Mouse (Mus musculus): ENCODE measurements at regions not wholly inside any gene's neighbourhood (a gene's known extent, or its start where the extent isn't known, plus 50 kb on each side); places are given as distances from the start of the nearest gene placed in this dataset.

DNA sequence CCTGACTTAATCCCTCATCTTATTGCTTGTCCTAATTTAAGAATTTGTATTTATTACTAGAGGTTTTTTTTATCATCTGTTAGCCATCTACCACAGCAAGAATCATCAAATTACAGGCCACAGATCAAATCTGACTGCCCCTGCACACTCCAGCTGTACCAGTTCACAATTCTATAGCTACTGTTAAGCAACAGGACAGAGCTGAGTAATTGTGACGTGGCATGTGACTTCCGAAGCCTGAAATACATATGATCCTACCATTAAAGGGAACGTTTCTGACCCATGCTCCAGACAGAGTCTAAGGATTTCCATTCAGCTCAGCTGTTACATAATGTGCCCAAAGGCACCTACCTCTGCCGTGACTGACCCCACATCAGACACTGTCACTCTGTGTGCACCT, 74.0 kb upstream of the Mboat1 start:
- Histone ChIP-seq H3K4me2 (no peak overlapping the region), H3K4me1 (no peaks in the 10 kb centered on the region), H3K4me3 (no peak overlapping the region), H3K9ac (no peak overlapping the region), H3K9me3 (replicated peaks) (no peaks in the 10 kb centered on the region), H3K27ac (no peak overlapping the region), H3K36me3 (no peaks in the 10 kb centered on the region), H3K27me3 (replicated peaks) (no peaks in the 10 kb centered on the region; the same call in 1 of the 2 replicates)
- WGBS (ENCODE audit: insufficient replicate concordance) = 70% methylated on average over 4 of the region's 4 CpGs
- no peak for ATAC-seq

DNA sequence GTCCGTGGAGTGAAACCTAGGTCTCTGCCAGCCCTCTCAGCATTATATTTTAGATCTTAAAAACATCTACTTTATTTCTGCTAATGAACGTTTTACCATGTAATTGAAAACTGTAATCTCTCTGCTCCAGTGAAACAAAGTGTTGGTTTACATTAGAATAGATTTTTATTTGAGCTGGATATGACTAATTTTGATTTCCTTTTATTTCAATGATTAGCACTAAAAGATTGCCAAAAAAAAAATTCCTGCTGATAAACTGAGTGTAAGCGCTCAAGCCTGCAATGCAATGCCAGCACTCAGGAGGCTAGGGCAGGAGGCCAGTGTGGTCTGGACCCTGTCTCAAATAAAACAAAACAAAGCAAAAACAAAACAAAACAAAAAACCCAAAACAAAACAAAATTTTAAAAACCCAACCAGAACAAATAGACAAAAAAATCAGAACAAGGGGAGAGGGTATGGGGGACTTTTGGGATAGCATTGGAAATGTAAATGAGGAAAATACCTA, 69.3 kb upstream of the E2f3 start:
- Histone ChIP-seq H3K27ac (no peak overlapping the region), H3K4me2 (no peak overlapping the region), H3K9ac (no peak overlapping the region), H3K9me3 (replicated peaks) (no peaks in the 10 kb centered on the region), H3K27me3 (replicated peaks) (no peaks in the 10 kb centered on the region), H3K36me3 (no peaks in the 10 kb centered on the region), H3K4me1 (no peaks in the 10 kb centered on the region), H3K4me3 (no peak overlapping the region)
- no peak for ATAC-seq
- WGBS (ENCODE audit: insufficient replicate concordance) = 67% methylated on average over 3 of the region's 3 CpGs

DNA sequence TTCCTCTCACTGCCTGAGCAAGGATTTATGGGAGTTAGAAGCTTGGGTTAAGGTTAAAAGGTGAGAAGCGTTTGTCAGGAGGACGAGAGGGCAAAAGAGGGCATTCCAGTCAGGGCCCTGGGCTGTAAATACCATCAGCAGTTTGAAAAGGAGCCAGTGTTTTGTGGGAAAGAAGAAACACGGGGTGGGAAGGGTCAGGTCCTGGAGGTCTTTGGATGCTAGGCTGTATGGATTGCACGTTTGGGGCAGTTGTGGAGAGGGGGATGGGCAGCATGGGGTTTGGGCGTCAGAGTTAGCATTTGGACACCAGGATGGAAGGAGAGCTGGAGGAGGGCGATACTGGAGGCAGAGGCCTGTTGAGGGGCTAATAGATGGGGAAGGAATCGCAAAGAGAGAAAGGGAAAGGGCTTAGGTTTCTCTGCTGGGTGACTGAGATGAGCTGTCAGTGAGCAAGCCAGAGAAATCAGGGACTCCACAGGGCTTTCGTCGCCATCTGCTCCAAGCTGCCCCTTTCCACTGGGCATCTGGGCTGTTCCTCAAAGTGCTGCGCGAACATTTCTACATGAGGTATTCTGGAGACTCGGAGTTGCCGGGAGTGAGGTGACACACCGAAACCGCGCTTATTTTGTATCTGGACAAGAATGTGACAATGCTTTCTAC, 66.2 kb upstream of the E2f3 start:
- Histone ChIP-seq H3K27ac (no peak overlapping the region), H3K9me3 (replicated peaks) (no peaks in the 10 kb centered on the region), H3K4me3 (no peak overlapping the region), H3K36me3 (no peaks in the 10 kb centered on the region), H3K4me1 (no peaks in the 10 kb centered on the region), H3K27me3 (replicated peaks) (no peaks in the 10 kb centered on the region), H3K9ac (no peak overlapping the region), H3K4me2 (no peak overlapping the region)
- WGBS (ENCODE audit: insufficient replicate concordance) = 69% methylated on average over 16 of the region's 16 CpGs
- ATAC-seq = no peak

DNA sequence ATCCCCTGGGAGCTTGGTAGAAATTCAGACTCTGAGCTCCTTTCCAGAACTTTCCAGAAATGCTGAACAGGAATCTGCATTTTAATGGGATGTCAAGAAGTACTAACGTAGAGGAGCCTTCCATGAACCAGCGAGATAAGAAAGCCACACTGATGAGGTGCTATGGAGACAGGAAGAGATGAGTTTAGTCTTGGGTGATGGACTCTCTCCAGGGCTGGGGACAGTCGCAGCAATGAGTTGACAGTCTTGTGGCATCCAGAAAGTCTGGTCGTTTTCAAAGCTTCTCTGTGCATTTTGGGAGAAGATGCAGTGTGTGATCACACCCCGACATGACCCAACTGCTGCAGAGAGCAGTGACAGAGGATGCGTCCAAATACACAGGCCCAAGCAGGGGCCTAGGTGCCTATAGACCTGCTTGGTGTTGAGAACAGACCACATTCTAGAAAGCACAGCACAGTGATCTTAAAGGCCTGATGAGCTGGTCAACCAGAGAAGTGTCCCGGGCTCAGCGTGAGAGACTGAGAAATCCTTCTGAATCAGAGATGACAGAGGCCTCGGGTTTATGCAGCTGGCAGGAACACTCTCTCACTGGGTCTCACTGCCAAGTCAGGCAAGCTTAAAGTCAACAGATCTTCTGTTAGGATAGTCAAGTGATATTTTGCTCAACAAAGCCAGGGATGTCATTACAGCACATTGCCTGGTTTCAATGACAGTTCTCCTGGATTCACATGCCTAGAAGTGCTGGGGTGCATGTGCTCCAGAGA, 65.1 kb upstream of the E2f3 start:
- H3K9me3 ChIP-seq (replicated peaks) = no peaks in the 10 kb centered on the region
- no peak for ATAC-seq
- H3K4me3 ChIP-seq = no peak overlapping the region
- H3K9ac ChIP-seq = no peak overlapping the region
- no peaks in the 10 kb centered on the region for H3K36me3 ChIP-seq
- H3K4me2 ChIP-seq = no peak overlapping the region
- H3K4me1 ChIP-seq = no peaks in the 10 kb centered on the region
- H3K27me3 ChIP-seq (replicated peaks) = no peaks in the 10 kb centered on the region
- no peak overlapping the region for H3K27ac ChIP-seq
- 56% methylated on average over 9 of the region's 9 CpGs for WGBS (ENCODE audit: insufficient replicate concordance)

DNA sequence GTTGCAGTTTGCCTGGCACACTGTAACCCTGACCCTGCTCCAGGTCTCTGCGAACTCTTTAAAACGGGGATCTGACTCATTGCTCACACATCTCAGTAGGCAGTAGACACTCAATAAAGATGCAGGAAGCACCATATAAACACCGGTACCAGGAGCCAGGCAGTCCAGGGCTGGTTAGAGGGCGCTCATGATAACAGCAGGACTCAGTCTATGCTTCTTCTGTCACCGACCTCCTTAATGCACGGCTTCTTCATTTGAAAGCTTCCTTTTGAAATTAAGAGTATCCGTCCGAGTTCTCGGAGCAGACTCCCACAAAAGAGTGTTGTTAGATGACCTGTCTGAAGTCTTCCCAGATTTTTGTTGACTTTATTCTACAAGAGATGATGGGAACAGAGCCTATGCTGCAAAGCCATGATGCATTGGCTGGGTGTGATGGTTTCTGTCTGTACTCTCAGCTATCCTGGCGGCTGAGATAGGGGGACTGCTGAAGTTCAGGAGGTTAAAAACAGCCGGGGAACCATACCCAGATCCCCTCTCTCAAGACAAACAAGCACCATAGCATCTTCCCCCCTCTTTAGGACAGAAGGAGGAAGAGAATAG, 62.5 kb upstream of the E2f3 start:
- WGBS (ENCODE audit: insufficient replicate concordance) = 59% methylated on average over 11 of the region's 11 CpGs
- Histone ChIP-seq H3K9me3 (replicated peaks) (no peaks in the 10 kb centered on the region), H3K4me3 (no peak overlapping the region), H3K4me1 (no peaks in the 10 kb centered on the region), H3K36me3 (no peaks in the 10 kb centered on the region), H3K27ac (no peak overlapping the region), H3K27me3 (replicated peaks) (no peaks in the 10 kb centered on the region), H3K9ac (no peak overlapping the region), H3K4me2 (no peak overlapping the region)
- no peak for ATAC-seq

DNA sequence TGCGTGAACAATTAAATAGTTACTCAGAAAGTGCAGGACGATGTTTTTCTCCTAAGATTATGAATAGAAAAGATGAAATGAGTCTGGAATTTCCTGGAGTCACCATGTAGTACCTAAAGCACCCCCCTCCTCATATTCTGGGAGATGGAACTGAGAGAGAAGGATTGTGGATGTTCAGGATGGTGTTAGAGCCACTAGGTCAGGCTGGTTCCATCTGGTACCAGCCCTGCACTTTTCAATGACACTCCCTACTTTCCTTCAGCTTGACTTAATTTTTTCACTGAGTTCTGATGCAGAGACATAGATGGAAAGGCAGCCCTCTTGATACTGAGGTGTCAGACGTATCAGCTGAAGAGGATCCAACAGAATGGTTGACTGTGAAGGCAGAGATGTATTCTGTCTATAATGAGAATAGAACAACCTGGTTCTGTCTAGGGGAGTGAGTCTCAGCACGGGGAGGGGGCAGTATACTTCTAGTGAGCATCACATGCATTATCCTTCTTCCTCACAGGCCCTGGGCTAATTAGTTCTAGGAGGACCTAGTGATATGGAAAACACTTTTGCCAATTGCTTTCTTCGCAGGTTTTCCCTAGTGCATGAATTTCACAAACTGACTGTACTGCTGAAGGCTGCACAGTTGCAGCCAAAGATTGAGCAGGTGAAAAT, 60.8 kb upstream of the E2f3 start:
- Histone ChIP-seq H3K36me3 (no peaks in the 10 kb centered on the region), H3K27me3 (replicated peaks) (0 out of 2 replicates have a peak, but pooled peaks cover 2% of the 10 kb centered on the region), H3K4me3 (no peak overlapping the region), H3K4me1 (no peaks in the 10 kb centered on the region), H3K27ac (no peak overlapping the region), H3K4me2 (no peak overlapping the region), H3K9ac (no peak overlapping the region), H3K9me3 (replicated peaks) (no peaks in the 10 kb centered on the region)
- no peak for ATAC-seq
- WGBS (ENCODE audit: insufficient replicate concordance) = 74% methylated on average over 5 of the region's 5 CpGs

DNA sequence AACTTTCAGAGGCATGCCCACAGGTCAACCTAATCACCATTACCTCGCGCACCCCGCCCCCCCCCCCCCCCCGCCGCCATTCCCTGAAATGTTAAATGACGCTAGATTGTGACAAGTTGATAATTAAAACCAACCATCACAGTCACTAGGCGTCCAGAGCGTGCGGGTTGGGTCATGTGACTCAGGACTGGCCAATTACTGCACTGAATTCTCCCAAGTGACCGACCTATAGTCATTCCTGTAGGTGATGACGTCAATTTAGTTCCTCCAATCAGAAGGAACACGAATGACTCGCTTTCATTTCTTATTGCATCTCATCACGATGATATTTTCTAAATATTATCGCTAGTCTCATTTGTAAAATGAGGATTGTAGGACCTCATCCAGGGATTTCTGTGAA, 60.2 kb upstream of the E2f3 start:
- no peak overlapping the region for H3K9ac ChIP-seq
- ATAC-seq = no peak
- 0 out of 2 replicates have a peak, but pooled peaks cover 2% of the 10 kb centered on the region for H3K27me3 ChIP-seq (replicated peaks)
- no peak overlapping the region for H3K4me3 ChIP-seq
- no peaks in the 10 kb centered on the region for H3K4me1 ChIP-seq
- 54% methylated on average over 15 of the region's 15 CpGs for WGBS (ENCODE audit: insufficient replicate concordance)
- no peak overlapping the region for H3K27ac ChIP-seq
- no peaks in the 10 kb centered on the region for H3K9me3 ChIP-seq (replicated peaks)
- no peak overlapping the region for H3K4me2 ChIP-seq
- no peaks in the 10 kb centered on the region for H3K36me3 ChIP-seq

DNA sequence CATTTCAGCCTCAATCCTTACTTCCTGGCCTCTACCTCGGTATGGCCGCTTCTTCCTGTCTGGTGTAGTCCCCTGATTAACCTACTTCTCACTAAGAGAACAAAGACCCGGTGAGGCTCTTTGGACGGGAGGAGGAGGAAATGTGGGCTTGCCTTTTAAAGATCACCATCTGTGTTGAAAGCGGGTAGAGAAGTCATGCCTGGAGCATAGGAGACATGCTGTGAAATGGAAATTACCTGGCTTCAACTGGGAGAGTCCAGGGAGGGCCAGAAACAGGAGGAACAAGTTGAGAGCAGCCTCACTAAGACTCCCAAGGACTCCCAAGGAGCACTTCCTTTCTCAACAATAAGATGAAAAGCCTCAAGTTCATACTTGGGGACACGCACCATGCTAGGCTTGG, 59.4 kb upstream of the E2f3 start:
- no peaks in the 10 kb centered on the region for H3K36me3 ChIP-seq
- H3K4me1 ChIP-seq = no peaks in the 10 kb centered on the region
- H3K9me3 ChIP-seq (replicated peaks) = no peaks in the 10 kb centered on the region
- no peak overlapping the region for H3K27ac ChIP-seq
- 44% methylated on average over 6 of the region's 6 CpGs for WGBS (ENCODE audit: insufficient replicate concordance)
- H3K4me2 ChIP-seq = no peak overlapping the region
- H3K27me3 ChIP-seq (replicated peaks) = 0 out of 2 replicates have a peak, but pooled peaks cover 2% of the 10 kb centered on the region
- no peak overlapping the region for H3K9ac ChIP-seq
- no peak for ATAC-seq
- H3K4me3 ChIP-seq = no peak overlapping the region

DNA sequence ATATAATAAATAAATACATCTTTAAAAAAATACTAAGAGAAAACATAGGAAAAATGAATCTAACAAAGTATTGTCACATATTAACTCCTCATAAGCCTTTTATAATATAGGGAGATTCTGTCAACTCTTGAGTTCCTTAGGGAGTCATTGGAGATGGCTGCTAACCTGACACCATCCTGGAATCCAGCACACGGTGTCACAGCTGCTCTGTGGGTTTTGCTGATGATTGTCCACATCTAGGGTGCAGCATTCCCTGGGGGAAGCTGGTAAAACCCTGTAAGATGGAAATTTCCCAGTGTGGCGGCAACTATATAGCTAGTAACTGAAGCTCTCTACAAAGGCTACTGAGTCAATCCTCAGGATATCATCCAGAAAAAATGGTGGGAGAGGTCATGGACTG, 58.9 kb upstream of the E2f3 start:
- Histone ChIP-seq H3K9ac (no peak overlapping the region), H3K36me3 (no peaks in the 10 kb centered on the region), H3K4me2 (no peak overlapping the region), H3K27ac (no peak overlapping the region), H3K4me1 (no peaks in the 10 kb centered on the region), H3K9me3 (replicated peaks) (no peaks in the 10 kb centered on the region), H3K27me3 (replicated peaks) (0 out of 2 replicates have a peak, but pooled peaks cover 2% of the 10 kb centered on the region), H3K4me3 (no peak overlapping the region)
- 67% methylated on average over 2 of the region's 2 CpGs for WGBS (ENCODE audit: insufficient replicate concordance)
- ATAC-seq = no peak

DNA sequence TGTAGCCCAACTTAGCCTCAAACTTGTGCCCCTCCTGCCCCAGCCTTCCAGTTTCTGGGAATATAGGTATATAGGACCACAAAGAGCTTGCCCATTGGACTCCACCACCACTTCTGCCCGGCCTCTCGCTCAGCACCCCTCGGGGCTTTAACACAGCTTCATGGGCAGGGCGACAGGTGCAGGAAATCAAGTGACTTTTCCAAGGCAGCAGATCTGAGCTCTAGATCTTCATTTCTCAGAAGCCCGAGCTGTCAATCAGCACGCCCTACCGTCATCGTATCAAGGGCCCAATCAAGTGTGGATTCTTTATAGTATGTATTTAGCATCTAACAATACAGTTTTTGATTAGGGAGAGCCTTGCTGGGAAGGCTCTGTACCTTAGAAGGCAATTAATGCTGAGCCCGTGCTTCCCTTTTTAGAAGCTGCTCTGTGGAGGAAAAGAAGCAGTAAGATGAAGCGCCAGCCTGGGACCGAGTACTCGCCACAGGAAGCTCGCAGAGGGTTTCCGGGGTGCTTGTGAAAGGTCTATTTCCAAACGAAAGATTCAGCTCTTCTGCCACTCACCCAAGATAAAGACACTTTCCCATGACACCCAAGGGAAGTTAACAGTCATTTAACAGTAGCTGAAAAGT, 56.9 kb upstream of the E2f3 start:
- 0 out of 2 replicates have a peak, but pooled peaks cover 2% of the 10 kb centered on the region for H3K27me3 ChIP-seq (replicated peaks)
- H3K9me3 ChIP-seq (replicated peaks) = no peaks in the 10 kb centered on the region
- no peak for ATAC-seq
- H3K4me2 ChIP-seq = no peak overlapping the region
- no peak overlapping the region for H3K9ac ChIP-seq
- no peak overlapping the region for H3K4me3 ChIP-seq
- H3K27ac ChIP-seq = no peak overlapping the region
- 43% methylated on average over 15 of the region's 15 CpGs for WGBS (ENCODE audit: insufficient replicate concordance)
- H3K4me1 ChIP-seq = no peaks in the 10 kb centered on the region
- H3K36me3 ChIP-seq = no peaks in the 10 kb centered on the region

DNA sequence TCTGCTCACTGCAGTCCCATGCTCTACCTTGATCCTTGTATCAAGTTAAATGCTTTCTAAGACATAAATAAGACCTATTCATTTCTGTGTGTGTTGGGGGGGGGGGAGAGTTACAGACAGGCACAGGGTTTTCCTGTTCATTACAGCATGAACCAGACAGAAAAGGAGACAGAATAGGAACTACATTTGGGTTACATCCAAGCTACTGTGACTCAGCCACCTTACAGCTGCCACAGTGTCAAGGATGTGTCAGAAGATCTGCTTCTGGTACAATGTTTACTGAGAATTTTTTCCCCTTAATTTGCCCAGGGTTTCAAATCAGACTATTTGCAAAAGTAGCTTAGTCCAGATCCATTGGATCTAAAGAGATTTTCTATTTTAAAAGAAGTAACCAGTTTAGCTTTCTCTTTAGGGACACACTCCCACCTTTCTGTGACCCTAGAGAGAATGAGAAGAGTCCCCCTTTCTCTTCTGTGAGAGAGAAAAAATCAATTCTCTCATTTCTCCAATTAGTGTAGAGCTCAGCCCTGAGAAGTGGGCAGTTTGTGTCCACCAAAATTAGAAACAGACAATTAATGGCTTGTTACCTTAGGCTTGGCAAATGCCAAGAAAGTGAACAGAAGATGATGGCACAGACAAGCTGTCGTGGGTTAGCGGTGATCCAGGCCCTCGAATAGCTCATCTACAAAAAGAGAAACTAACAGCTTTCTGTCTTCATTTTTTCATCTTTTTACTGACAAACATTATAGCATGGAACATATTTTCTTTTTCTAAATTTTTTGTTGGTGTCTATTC, 55.8 kb upstream of the E2f3 start:
- no peaks in the 10 kb centered on the region for H3K36me3 ChIP-seq
- H3K27me3 ChIP-seq (replicated peaks) = 0 out of 2 replicates have a peak, but pooled peaks cover 2% of the 10 kb centered on the region
- H3K9me3 ChIP-seq (replicated peaks) = no peaks in the 10 kb centered on the region
- no peak overlapping the region for H3K27ac ChIP-seq
- no peak for ATAC-seq
- no peak overlapping the region for H3K4me2 ChIP-seq
- WGBS (ENCODE audit: insufficient replicate concordance) = 71% methylated on average over 3 of the region's 3 CpGs
- H3K4me3 ChIP-seq = no peak overlapping the region
- H3K9ac ChIP-seq = no peak overlapping the region
- no peaks in the 10 kb centered on the region for H3K4me1 ChIP-seq
